Mouse (Mus musculus) heart, adult 8-10 months (tissue): ENCODE results near the gene Ezh2. TPM values are rescaled to one million over a fixed set of nuclear protein-coding genes. Genes with fewer than 3 reads are reported as not detected.
A peak's percentile ranks its signal among the peaks of the same experiment; 100 is the strongest.
"Not testable (repeated sequence)": the region's sequence is repeated elsewhere in the genome, so short reads cannot be mapped to it uniquely, and the experiment has no call there.

Experiments
- DNase-seq: peaks from one replicate; pipeline ENCODE4 v3.0.0; 2022; ENCODE audit warnings: low spot score
- total RNA-seq, 4 experiments: library from RNA; stranded (reverse); gene quantifications; 2 replicates each; pipeline ENCODE4 v1.2.4; 2022

Gene Ezh2
- total RNA-seq = 10 to 100 TPM in 1 of 4 experiments, 1 to 10 TPM in 3; 5.1 to 11.1 (median 8.1) TPM

- peak; percentile 98 for DNase-seq
These were observed at the start of gene Ezh2 for GRCm38 (mm10) chr6:47594926-47595623. Gene Ezh2 (minus strand): TSS chr6:47595341.

GRCm38 (mm10) chr6:47636527-47637076 lies 41.5 kb upstream of the Ezh2 start:
- no peak for DNase-seq

- no peak for DNase-seq
These were observed 40.9 kb upstream of the Ezh2 start for GRCm38 (mm10) chr6:47635995-47636526.

- no peak for DNase-seq
These were observed 40.3 kb upstream of the Ezh2 start for GRCm38 (mm10) chr6:47635207-47635994.

GRCm38 (mm10) chr6:47633467-47633866 lies 38.3 kb upstream of the Ezh2 start:
- no peak for DNase-seq

GRCm38 (mm10) chr6:47630061-47630460 lies 34.9 kb upstream of the Ezh2 start:
- DNase-seq = not testable (repeated sequence)

- DNase-seq = no peak
These were observed 32.8 kb upstream of the Ezh2 start for GRCm38 (mm10) chr6:47627978-47628377.

- DNase-seq = not testable (repeated sequence)
These were observed 31.8 kb upstream of the Ezh2 start for GRCm38 (mm10) chr6:47626976-47627375.

GRCm38 (mm10) chr6:47621039-47621438 lies 25.9 kb upstream of the Ezh2 start:
- no peak for DNase-seq

- DNase-seq = not testable (repeated sequence)
These were observed 13.2 kb upstream of the Ezh2 start for GRCm38 (mm10) chr6:47608306-47608705.

GRCm38 (mm10) chr6:47601931-47602330 lies 6.8 kb upstream of the Ezh2 start:
- no peak for DNase-seq

GRCm38 (mm10) chr6:47595696-47596095 lies 555 bp upstream of the Ezh2 start:
- no peak for DNase-seq

- peak; percentile 59 for DNase-seq
These were observed 853 bp downstream of the Ezh2 start for GRCm38 (mm10) chr6:47594141-47594835.

- peak; percentile 2 for DNase-seq
These were observed 1.6 kb downstream of the Ezh2 start for GRCm38 (mm10) chr6:47593590-47593989.

- not testable (repeated sequence) for DNase-seq
These were observed 7.8 kb downstream of the Ezh2 start for GRCm38 (mm10) chr6:47587332-47587731.

GRCm38 (mm10) chr6:47572887-47573286 lies 22.3 kb downstream of the Ezh2 start:
- DNase-seq = no peak

- no peak for DNase-seq
These were observed 29.7 kb downstream of the Ezh2 start for GRCm38 (mm10) chr6:47565326-47566035.

GRCm38 (mm10) chr6:47561426-47561825 lies 33.7 kb downstream of the Ezh2 start:
- no peak for DNase-seq

GRCm38 (mm10) chr6:47560846-47561245 lies 34.3 kb downstream of the Ezh2 start:
- no peak for DNase-seq

GRCm38 (mm10) chr6:47560407-47560806 lies 34.7 kb downstream of the Ezh2 start:
- DNase-seq = no peak

GRCm38 (mm10) chr6:47559287-47559686 lies 35.9 kb downstream of the Ezh2 start:
- DNase-seq = no peak
